Mouse (Mus musculus): ENCODE data around the gene Grm2.

DNA sequence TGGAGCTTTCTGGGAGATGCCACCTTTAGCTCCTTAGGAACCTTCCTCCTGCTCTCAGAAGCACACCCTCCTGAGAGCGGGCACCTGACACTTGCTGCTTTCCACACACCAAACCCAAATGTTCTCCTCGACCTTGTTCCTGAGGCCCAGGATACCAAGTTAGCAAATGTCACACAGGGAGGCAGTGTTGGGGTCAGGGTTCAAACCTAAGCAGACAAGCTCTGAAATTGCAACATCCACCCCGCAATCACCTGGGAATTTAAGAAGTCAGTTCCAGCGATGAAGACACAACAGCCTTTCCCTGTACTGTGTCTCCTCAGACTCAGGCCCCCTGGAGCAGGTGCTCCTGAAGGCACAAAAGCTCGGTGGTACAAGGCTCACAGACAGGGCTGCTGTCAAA is 21.8 kb upstream of the Grm2 start:
- TF ChIP-seq POLR2A (IDR thresholded peaks at IDR 0.05; ENCODE audit: low read depth, low read length) (no peak), CTCF (IDR thresholded peaks at IDR 0.05; ENCODE audit: borderline replicate concordance, insufficient read depth, low read length) (no peak)
